Mouse (Mus musculus) small intestine, adult 2 months (tissue): ENCODE data around the gene Olfr827. TPM values are rescaled to one million over a fixed set of nuclear protein-coding genes. Genes with fewer than 3 reads are reported as not detected.

Experiments
- H3K27ac ChIP-seq: fragments of 200-500 bp; 2 replicates; pipeline ENCODE4 v1.5.1; 2012; ENCODE audit warnings: low read depth, low read length, control low read depth, inconsistent platforms; ENCODE audit not compliant: insufficient read depth
- H3K27me3 ChIP-seq: fragments of 200-500 bp; 2 replicates; pipeline ENCODE4 v1.6.1; 2012; ENCODE audit warnings: mild to moderate bottlenecking, moderate library complexity, low read length, inconsistent platforms; ENCODE audit not compliant: control insufficient read depth, insufficient read depth
- H3K36me3 ChIP-seq: fragments of 200-500 bp; 2 replicates; pipeline ENCODE4 v1.6.1; 2012; ENCODE audit warnings: mild to moderate bottlenecking, low read length, control low read depth, inconsistent platforms; ENCODE audit not compliant: control insufficient read depth, insufficient read depth
- H3K4me1 ChIP-seq: fragments of 200-500 bp; 2 replicates; pipeline ENCODE4 v1.6.1; 2012; ENCODE audit warnings: low read length, inconsistent platforms, mixed read lengths; ENCODE audit not compliant: control insufficient read depth, insufficient read depth, insufficient read length
- H3K4me3 ChIP-seq: fragments of 200-500 bp; 2 replicates; pipeline ENCODE4 v1.5.1; 2012; ENCODE audit warnings: low read depth, mild to moderate bottlenecking, control low read depth, inconsistent platforms, low read length, moderate library complexity
- CTCF ChIP-seq: fragments of 200-500 bp; IDR thresholded peaks from 2 replicates; pipeline ENCODE4 v1.5.1; 2012; ENCODE audit warnings: low read depth, mild to moderate bottlenecking, control low read depth, inconsistent platforms, low read length, moderate library complexity, mixed read lengths; ENCODE audit not compliant: insufficient replicate concordance, insufficient read length; ENCODE audit errors: extremely low read depth
- POLR2A ChIP-seq: fragments of 200-500 bp; IDR thresholded peaks from 2 replicates; pipeline ENCODE4 v1.6.1; 2012; ENCODE audit warnings: low read depth, mild to moderate bottlenecking, control low read depth, inconsistent platforms, low read length, moderate library complexity
- WGBS: fragments of 180-500 bp; shearing (Covaris S2); methylation state at CpG from one replicate; pipeline ENCODE4 v1.1.7; 2018; 5-methylcytosine and 5-hydroxymethylcytosine counted together
- polyA plus RNA-seq: library from polyadenylated mRNA; depleted of rRNA; stranded (reverse); fragments of >200 nt; gene quantifications from 2 replicates; pipeline ENCODE4 v1.2.3, GENCODE M21; 2012; rRNA removed

Gene Olfr827
- not detected in 2 replicates for polyA plus RNA-seq

GRCm38 (mm10) chr10:130214303-130214702 lies at the start of gene Olfr827:
Gene Olfr827, minus strand, starts transcription at chr10:130214403.
- no peaks in the 10 kb centered on the region for H3K4me1 ChIP-seq
- 76% methylated on average over 1 of the region's 1 CpGs for WGBS
- no peak for TF ChIP-seq POLR2A
- TF ChIP-seq CTCF = no peak
- H3K4me3 ChIP-seq = no peak within 1 kb of the TSS
- H3K36me3 ChIP-seq = no peaks in the 10 kb centered on the region
- no peak within 1 kb of the TSS for H3K27ac ChIP-seq
- H3K27me3 ChIP-seq = no peaks in the 10 kb centered on the region

- Histone ChIP-seq H3K36me3 (no peaks in the 10 kb centered on the region), H3K4me3 (no peak overlapping the region), H3K27ac (no peak overlapping the region), H3K27me3 (no peaks in the 10 kb centered on the region), H3K4me1 (no peaks in the 10 kb centered on the region)
- WGBS = 55% methylated on average over 4 of the region's 4 CpGs
- TF ChIP-seq POLR2A (no peak), CTCF (no peak)
These were observed 49.0 kb upstream of the Olfr827 start for GRCm38 (mm10) chr10:130263203-130263602.

GRCm38 (mm10) chr10:130259483-130259882 lies 45.3 kb upstream of the Olfr827 start:
- H3K27ac ChIP-seq = no peak overlapping the region
- no peaks in the 10 kb centered on the region for H3K4me1 ChIP-seq
- H3K27me3 ChIP-seq = no peaks in the 10 kb centered on the region
- WGBS = 88% methylated on average over 1 of the region's 1 CpGs
- no peaks in the 10 kb centered on the region for H3K36me3 ChIP-seq
- TF ChIP-seq POLR2A (no peak), CTCF (no peak)
- no peak overlapping the region for H3K4me3 ChIP-seq

GRCm38 (mm10) chr10:130244271-130244670 lies 30.1 kb upstream of the Olfr827 start:
- 8% methylated on average over 2 of the region's 2 CpGs for WGBS
- Histone ChIP-seq H3K4me3 (no peak overlapping the region), H3K4me1 (no peaks in the 10 kb centered on the region), H3K27ac (no peak overlapping the region), H3K27me3 (no peaks in the 10 kb centered on the region), H3K36me3 (no peaks in the 10 kb centered on the region)
- TF ChIP-seq POLR2A (no peak), CTCF (no peak)

GRCm38 (mm10) chr10:130238318-130239209 lies 24.4 kb upstream of the Olfr827 start:
- no peak overlapping the region for H3K27ac ChIP-seq
- 70% methylated on average over 2 of the region's 2 CpGs for WGBS
- H3K27me3 ChIP-seq = no peaks in the 10 kb centered on the region
- TF ChIP-seq POLR2A (no peak), CTCF (no peak)
- no peaks in the 10 kb centered on the region for H3K4me1 ChIP-seq
- H3K4me3 ChIP-seq = no peak overlapping the region
- no peaks in the 10 kb centered on the region for H3K36me3 ChIP-seq

GRCm38 (mm10) chr10:130234576-130234975 lies 20.4 kb upstream of the Olfr827 start:
- 38% methylated on average over 1 of the region's 1 CpGs for WGBS
- no peak overlapping the region for H3K27ac ChIP-seq

GRCm38 (mm10) chr10:130232117-130232516 lies 17.9 kb upstream of the Olfr827 start:
- H3K4me1 ChIP-seq = no peaks in the 10 kb centered on the region
- 82% methylated on average over 1 of the region's 1 CpGs for WGBS
- H3K27me3 ChIP-seq = no peaks in the 10 kb centered on the region
- H3K27ac ChIP-seq = no peak overlapping the region
- H3K4me3 ChIP-seq = no peak overlapping the region
- no peak for TF ChIP-seq POLR2A
- no peak for TF ChIP-seq CTCF
- no peaks in the 10 kb centered on the region for H3K36me3 ChIP-seq

More at GRCm38 (mm10) chr10:130234576-130234975, 20.4 kb upstream of the Olfr827 start:
- H3K4me3 ChIP-seq = no peak overlapping the region
- H3K27me3 ChIP-seq = no peaks in the 10 kb centered on the region
- TF ChIP-seq CTCF = no peak
- TF ChIP-seq POLR2A = no peak
- H3K36me3 ChIP-seq = no peaks in the 10 kb centered on the region
- no peaks in the 10 kb centered on the region for H3K4me1 ChIP-seq
